Mouse (Mus musculus) forebrain, embryonic 13.5 days (tissue): Measurements from ENCODE around the gene Aoc2. TPM values are rescaled to one million over a fixed set of nuclear protein-coding genes. Genes with fewer than 3 reads are reported as not detected.
"Not testable (repeated sequence)": the region's sequence is repeated elsewhere in the genome, so short reads cannot be mapped to it uniquely, and the experiment has no call there.

Experiments used
- ATAC-seq: fragments of 200-750 bp; cut with Nextera tagmentation; 2 replicates; pipeline ENCODE4 v1.8.0; 2017
- H3K27ac ChIP-seq: fragments of 300-500 bp; sonication (generic); 2 replicates; pipeline ENCODE4 v1.5.1; 2015; ENCODE audit warnings: inconsistent platforms, mild to moderate bottlenecking, moderate library complexity
- H3K27me3 ChIP-seq: fragments of 300-500 bp; sonication (generic); 2 replicates; pipeline ENCODE4 v1.6.1; 2015; ENCODE audit warnings: mild to moderate bottlenecking, inconsistent platforms
- H3K36me3 ChIP-seq: fragments of 300-500 bp; sonication (generic); 2 replicates; pipeline ENCODE4 v1.6.1; 2015; ENCODE audit warnings: mild to moderate bottlenecking, inconsistent platforms; ENCODE audit not compliant: poor library complexity, severe bottlenecking
- H3K4me1 ChIP-seq: fragments of 300-500 bp; sonication (generic); 2 replicates; pipeline ENCODE4 v1.6.1; 2015; ENCODE audit warnings: inconsistent platforms
- H3K4me2 ChIP-seq: fragments of 300-500 bp; sonication (generic); 2 replicates; pipeline ENCODE4 v1.6.1; 2015; ENCODE audit warnings: inconsistent platforms, mild to moderate bottlenecking, moderate library complexity
- H3K4me3 ChIP-seq: fragments of 300-500 bp; sonication (generic); 2 replicates; pipeline ENCODE4 v1.5.1; 2015; ENCODE audit warnings: mild to moderate bottlenecking, inconsistent platforms
- H3K9ac ChIP-seq: fragments of 300-500 bp; sonication (generic); 2 replicates; pipeline ENCODE4 v1.6.1; 2015; ENCODE audit warnings: mild to moderate bottlenecking, inconsistent platforms
- H3K9me3 ChIP-seq: fragments of 300-500 bp; sonication (generic); replicated peaks from 2 replicates; pipeline ENCODE4 v1.6.1; 2016; ENCODE audit warnings: inconsistent platforms
- WGBS: fragments of 180-500 bp; shearing (Covaris S2); methylation state at CpG from one replicate; pipeline ENCODE4 v1.1.7; 2015; 5-methylcytosine and 5-hydroxymethylcytosine counted together
- polyA plus RNA-seq: library from polyadenylated mRNA; unstranded; fragments of >200 nt; fragmentation: Nextera tagmentation; extraction: Ambion mirVana; gene quantifications from 2 replicates; pipeline ENCODE4 v1.2.1, GENCODE M21; 2015

The Aoc2 gene
- polyA plus RNA-seq, 1 experiment from 2014 or later: 1.7 TPM

GRCm38 (mm10) chr11:101323609-101324008 is 1.3 kb upstream of the Aoc2 start:
- H3K36me3 ChIP-seq: peaks cover 80% of the 10 kb centered on the region

GRCm38 (mm10) chr11:101325201-101325600 is 338 bp downstream of the Aoc2 start:
- H3K27ac ChIP-seq, ATAC-seq, H3K27me3 ChIP-seq, H3K4me3 ChIP-seq, H3K9me3 ChIP-seq, H3K4me2 ChIP-seq, H3K4me1 ChIP-seq, H3K9ac ChIP-seq: not testable (repeated sequence)
- peaks cover 64% of the 10 kb centered on the region for H3K36me3 ChIP-seq
- WGBS: 93% methylated on average over 11 of the region's 11 CpGs

More at GRCm38 (mm10) chr11:101323609-101324008, 1.3 kb upstream of the Aoc2 start:
- H3K4me3 ChIP-seq: no peak overlapping the region
- H3K27me3 ChIP-seq: no peaks in the 10 kb centered on the region
- H3K27ac ChIP-seq: no peak overlapping the region
- no peaks in the 10 kb centered on the region for H3K4me1 ChIP-seq
- no peak overlapping the region for H3K9ac ChIP-seq
- no peak overlapping the region for H3K4me2 ChIP-seq
- WGBS: 7% methylated on average over 4 of the region's 4 CpGs
- ATAC-seq: peak; percentile 30; the same call in 1 of the 2 replicates
- H3K9me3 ChIP-seq: no peaks in the 10 kb centered on the region

DNA sequence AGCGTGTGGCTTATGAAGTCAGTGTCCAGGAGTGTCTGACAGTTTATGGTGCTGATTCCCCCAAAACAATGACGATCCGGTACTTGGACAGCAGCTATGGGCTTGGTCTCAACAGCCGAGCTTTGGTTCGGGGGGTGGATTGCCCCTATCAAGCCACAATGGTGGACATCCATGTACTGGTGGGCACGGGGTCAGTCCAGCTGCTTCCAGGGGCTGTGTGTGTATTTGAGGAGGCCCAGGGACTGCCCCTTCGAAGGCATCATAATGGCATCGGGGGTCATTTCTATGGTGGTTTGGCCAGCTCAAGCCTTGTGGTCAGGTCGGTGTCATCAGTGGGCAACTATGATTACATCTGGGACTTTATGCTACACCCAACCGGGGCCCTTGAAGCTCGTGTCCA is 1.3 kb downstream of the Aoc2 start:
- Histone ChIP-seq H3K9me3 (no peaks in the 10 kb centered on the region), H3K4me1 (no peaks in the 10 kb centered on the region), H3K27ac (no peak overlapping the region), H3K36me3 (peaks cover 55% of the 10 kb centered on the region), H3K9ac (no peak overlapping the region), H3K4me3 (no peak overlapping the region), H3K27me3 (no peaks in the 10 kb centered on the region), H3K4me2 (no peak overlapping the region)
- no peak for ATAC-seq
- WGBS: 86% methylated on average over 11 of the region's 11 CpGs

DNA sequence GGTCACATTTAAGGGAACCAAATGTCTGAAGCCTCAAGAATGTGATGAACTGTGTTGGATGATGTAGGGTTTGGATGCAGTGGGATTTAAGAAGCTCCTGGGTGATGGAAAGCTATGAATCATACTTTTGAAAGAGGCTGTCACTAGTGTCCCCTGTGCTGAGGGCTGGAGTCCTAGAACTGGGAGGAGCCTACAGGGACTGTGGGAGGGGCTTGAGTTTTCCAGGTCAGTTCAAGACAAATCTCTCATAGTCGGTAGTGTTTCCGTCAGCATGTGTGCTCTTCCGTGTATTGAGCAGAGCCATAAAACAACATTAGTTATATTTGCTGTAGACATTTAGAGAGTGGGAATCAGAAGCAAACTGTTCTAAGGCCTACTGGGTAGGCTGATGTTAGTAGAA is 2.4 kb downstream of the Aoc2 start:
- Histone ChIP-seq H3K36me3 (peaks cover 43% of the 10 kb centered on the region), H3K27me3 (no peaks in the 10 kb centered on the region), H3K27ac (no peak overlapping the region), H3K9ac (no peak overlapping the region), H3K4me1 (no peaks in the 10 kb centered on the region), H3K9me3 (no peaks in the 10 kb centered on the region), H3K4me3 (no peak overlapping the region), H3K4me2 (no peak overlapping the region)
- no peak for ATAC-seq
- 64% methylated on average over 3 of the region's 3 CpGs for WGBS

GRCm38 (mm10) chr11:101328941-101329635 is 4.2 kb downstream of the Aoc2 start:
- H3K36me3 ChIP-seq: peaks cover 26% of the 10 kb centered on the region
- H3K4me3 ChIP-seq: no peak overlapping the region
- H3K9me3 ChIP-seq: no peaks in the 10 kb centered on the region
- no peaks in the 10 kb centered on the region for H3K4me1 ChIP-seq
- H3K4me2 ChIP-seq: no peak overlapping the region
- no peak overlapping the region; the same call in 1 of the 2 replicates for H3K9ac ChIP-seq
- no peak overlapping the region for H3K27ac ChIP-seq
- H3K27me3 ChIP-seq: no peaks in the 10 kb centered on the region
- WGBS: 87% methylated on average over 6 of the region's 6 CpGs
- ATAC-seq: no peak

DNA sequence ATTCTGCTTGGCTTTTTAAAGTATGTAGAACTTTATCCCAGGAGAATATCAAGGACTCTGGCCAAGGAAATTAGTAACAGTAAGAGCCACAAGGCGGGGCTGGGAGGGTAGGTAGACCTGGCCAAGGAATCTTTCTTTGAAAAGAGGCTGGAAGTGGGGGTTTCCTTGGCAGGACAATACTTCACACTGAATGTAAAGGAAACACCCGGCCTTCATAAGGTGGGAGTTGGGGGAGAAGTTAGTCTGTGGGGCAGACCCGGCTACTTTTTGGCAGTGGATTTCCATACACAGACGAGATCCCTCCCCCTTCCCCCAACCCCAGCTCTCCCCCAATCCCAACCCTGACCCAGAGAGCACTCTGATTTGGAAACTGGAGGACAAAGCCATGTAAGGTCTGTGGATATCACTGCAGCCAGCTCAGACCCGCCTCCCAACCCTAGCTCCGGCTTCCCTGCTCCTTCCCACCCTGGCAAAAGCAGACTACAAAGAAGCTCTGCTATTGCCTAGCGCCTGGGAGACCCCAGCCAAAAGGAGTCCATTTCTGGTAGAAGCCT is 5.6 kb downstream of the Aoc2 start, which contains the start of gene Aoc3:
TSS of gene Aoc3 (plus strand) at position 235 of the 554 bp plus-strand sequence.
- no peaks in the 10 kb centered on the region for H3K4me1 ChIP-seq
- H3K36me3 ChIP-seq: peaks cover 12% of the 10 kb centered on the region
- H3K9ac ChIP-seq: no peak within 1 kb of the TSS
- no peaks in the 10 kb centered on the region for H3K9me3 ChIP-seq
- 81% methylated on average over 7 of the region's 7 CpGs for WGBS
- H3K27me3 ChIP-seq: no peaks in the 10 kb centered on the region
- H3K4me2 ChIP-seq: no peak within 1 kb of the TSS
- no peak within 1 kb of the TSS for H3K27ac ChIP-seq
- H3K4me3 ChIP-seq: no peak within 1 kb of the TSS
- ATAC-seq: no peak

DNA sequence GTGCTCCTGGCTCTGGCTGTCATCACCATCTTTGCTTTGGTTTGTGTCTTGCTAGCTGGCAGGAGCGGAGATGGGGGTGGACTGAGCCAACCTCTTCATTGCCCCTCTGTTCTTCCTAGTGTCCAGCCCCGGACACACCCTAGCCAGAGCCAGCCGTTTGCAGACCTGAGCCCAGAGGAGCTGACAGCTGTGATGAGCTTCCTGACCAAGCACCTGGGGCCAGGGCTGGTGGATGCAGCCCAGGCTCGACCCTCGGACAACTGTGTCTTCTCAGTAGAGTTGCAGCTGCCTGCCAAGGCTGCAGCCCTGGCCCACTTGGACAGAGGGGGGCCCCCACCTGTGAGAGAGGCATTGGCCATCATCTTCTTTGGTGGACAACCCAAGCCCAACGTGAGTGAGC is 6.1 kb downstream of the Aoc2 start:
- not testable (repeated sequence) for H3K27me3 ChIP-seq, H3K4me2 ChIP-seq, ATAC-seq, H3K9me3 ChIP-seq, H3K4me3 ChIP-seq, H3K36me3 ChIP-seq, H3K9ac ChIP-seq, H3K4me1 ChIP-seq, H3K27ac ChIP-seq
- WGBS: 87% methylated on average over 6 of the region's 6 CpGs

DNA sequence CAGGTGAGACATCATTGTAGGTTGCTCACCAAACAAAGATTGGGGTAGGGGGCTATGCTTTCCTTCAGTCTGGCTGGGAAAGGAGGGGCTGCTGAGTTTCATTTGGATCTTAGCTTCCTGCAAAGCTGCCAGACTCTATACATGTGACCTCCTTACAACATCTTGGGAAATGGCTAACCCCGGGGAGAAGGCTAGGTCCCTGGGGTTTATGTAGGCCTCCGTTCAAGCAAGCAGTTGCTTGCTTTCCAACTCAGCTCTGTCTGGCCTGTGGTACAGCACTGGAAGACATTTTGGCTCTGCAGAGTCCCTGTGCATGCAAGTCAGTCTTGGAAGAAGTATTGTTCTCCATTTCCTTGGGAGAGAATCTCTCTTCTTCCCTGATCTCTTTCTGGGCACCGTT is 7.7 kb downstream of the Aoc2 start:
- no peak for ATAC-seq
- Histone ChIP-seq H3K4me3 (no peak overlapping the region), H3K9ac (no peak overlapping the region), H3K4me2 (no peak overlapping the region), H3K27ac (no peak overlapping the region), H3K9me3 (no peaks in the 10 kb centered on the region), H3K36me3 (no peaks in the 10 kb centered on the region), H3K27me3 (no peaks in the 10 kb centered on the region), H3K4me1 (peaks cover 4% of the 10 kb centered on the region; the same call in 1 of the 2 replicates)
- WGBS: 85% methylated on average over 3 of the region's 3 CpGs

DNA sequence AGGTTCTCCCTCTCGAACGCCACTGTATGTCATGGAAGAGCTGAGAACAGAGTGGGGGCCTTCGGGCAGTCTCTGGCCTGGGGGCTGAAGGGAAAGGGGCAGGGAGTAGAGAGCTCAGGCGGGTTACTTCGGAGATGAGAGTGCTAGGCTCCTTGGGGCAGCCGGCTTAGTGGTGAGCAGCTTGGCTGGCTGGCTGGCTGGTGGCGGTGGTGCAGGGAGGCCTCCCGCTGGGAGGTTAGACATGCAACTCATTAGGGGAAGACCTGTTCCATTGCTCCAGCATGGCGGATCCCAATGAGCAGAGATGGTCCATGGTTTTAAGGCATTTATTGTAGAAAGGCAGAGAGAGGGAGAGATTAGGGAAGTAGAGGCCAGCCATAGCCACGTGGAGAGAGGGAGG is 9.2 kb downstream of the Aoc2 start:
- Histone ChIP-seq H3K27ac (no peak overlapping the region), H3K27me3 (no peaks in the 10 kb centered on the region), H3K4me1 (peaks cover 15% of the 10 kb centered on the region), H3K36me3 (no peaks in the 10 kb centered on the region), H3K9me3 (no peaks in the 10 kb centered on the region), H3K9ac (no peak overlapping the region), H3K4me2 (no peak overlapping the region), H3K4me3 (no peak overlapping the region)
- WGBS: 23% methylated on average over 10 of the region's 10 CpGs
- no peak for ATAC-seq

GRCm38 (mm10) chr11:101334516-101334915 is 9.7 kb downstream of the Aoc2 start:
- Histone ChIP-seq H3K4me3 (no peak overlapping the region), H3K36me3 (no peaks in the 10 kb centered on the region)

DNA sequence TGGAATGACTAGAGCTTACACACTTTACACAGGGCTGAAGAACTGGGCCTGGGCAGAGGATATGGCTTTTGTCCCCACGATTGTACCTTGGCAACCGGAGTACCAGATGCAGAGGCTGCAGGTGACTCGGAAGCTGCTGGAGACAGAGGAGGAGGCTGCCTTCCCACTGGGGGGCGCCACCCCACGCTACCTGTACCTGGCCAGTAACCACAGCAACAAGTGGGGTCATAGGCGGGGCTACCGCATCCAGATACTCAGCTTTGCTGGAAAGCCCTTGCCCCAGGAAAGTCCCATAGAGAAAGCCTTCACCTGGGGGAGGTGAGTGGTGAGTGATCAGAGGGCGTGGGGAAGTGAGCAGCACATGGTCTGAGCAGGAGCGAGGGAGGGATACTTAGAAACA is 10.8 kb downstream of the Aoc2 start:
- Histone ChIP-seq H3K27me3 (no peaks in the 10 kb centered on the region), H3K9ac (no peak overlapping the region), H3K36me3 (no peaks in the 10 kb centered on the region), H3K4me1 (peaks cover 15% of the 10 kb centered on the region), H3K4me2 (no peak overlapping the region), H3K9me3 (no peaks in the 10 kb centered on the region), H3K4me3 (no peak overlapping the region), H3K27ac (no peak overlapping the region)
- ATAC-seq: no peak
- 80% methylated on average over 9 of the region's 9 CpGs for WGBS

More at GRCm38 (mm10) chr11:101334516-101334915, 9.7 kb downstream of the Aoc2 start:
- Histone ChIP-seq H3K27ac (no peak overlapping the region), H3K4me2 (no peak overlapping the region), H3K9ac (no peak overlapping the region), H3K27me3 (no peaks in the 10 kb centered on the region), H3K4me1 (peaks cover 15% of the 10 kb centered on the region), H3K9me3 (no peaks in the 10 kb centered on the region)
- ATAC-seq: no peak
- WGBS: 15% methylated on average over 6 of the region's 6 CpGs

- Histone ChIP-seq H3K9ac (peak overlapping the region; percentile 52), H3K4me1 (peaks cover 15% of the 10 kb centered on the region), H3K4me2 (peak overlapping the region; percentile 61), H3K9me3 (no peaks in the 10 kb centered on the region), H3K27ac (peak overlapping the region; percentile 31), H3K4me3 (peak overlapping the region; percentile 33), H3K27me3 (no peaks in the 10 kb centered on the region), H3K36me3 (no peaks in the 10 kb centered on the region)
- ATAC-seq: peak; percentile 78
- WGBS: under 1% methylated on average over 9 of the region's 9 CpGs
These were observed 13.4 kb downstream of the Aoc2 start for GRCm38 (mm10) chr11:101338123-101338760.
